Mouse (Mus musculus) left cerebral cortex, adult 9 months (tissue): ENCODE results near the gene Ube2c.
"Not testable (repeated sequence)": the region's sequence is repeated elsewhere in the genome, so short reads cannot be mapped to it uniquely, and the experiment has no call there.

Experiments used
- DNase-seq, 2 experiments: peaks; one replicate each; pipeline ENCODE4 v3.0.0; 2022; ENCODE audit warnings: low spot score in 2 of 2

Gene Ube2c

DNA sequence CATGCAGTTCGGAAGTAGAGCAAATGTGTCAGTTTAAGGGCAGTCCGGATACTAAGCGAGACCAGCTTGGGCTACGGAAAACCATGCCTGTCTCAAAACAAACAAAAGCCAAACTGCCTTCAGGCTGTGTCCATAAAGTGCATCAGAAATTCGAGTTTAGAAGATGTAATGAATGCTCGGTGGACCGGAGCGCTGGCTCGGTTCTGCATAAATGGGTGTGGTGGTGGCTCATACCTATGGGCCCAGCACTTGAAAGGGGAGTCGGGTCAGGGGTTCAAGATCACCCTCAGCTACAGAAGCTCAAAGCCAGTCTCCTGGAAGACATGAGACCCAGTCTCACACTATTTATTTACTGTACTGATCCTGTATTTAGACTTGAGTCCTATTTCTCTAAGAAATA is 18.1 kb downstream of the Ube2c start:
- DNase-seq = no peak

GRCm38 (mm10) chr2:164788411-164788810 is 18.7 kb downstream of the Ube2c start:
- no peak for DNase-seq

- DNase-seq = no peak
These were observed 20.8 kb downstream of the Ube2c start for GRCm38 (mm10) chr2:164790451-164790850.

DNA sequence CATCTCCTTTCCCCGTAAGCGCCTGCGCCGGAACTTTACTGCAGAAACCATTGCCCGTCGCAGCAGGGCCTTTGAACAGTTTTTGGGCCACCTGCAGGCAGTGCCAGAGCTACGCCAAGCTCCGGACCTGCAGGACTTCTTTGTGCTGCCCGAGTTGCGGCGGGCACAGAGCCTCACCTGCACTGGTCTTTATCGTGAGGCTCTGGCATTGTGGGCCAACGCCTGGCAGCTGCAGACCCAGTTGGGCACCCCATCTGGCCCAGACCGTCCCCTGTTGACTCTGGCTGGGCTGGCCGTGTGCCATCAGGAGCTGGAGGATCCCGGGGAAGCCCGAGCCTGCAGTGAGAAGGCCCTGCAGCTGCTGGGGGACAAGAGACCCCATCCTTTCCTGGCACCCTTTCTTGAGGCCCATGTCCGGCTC is 22.2 kb downstream of the Ube2c start:
- DNase-seq = no peak

DNA sequence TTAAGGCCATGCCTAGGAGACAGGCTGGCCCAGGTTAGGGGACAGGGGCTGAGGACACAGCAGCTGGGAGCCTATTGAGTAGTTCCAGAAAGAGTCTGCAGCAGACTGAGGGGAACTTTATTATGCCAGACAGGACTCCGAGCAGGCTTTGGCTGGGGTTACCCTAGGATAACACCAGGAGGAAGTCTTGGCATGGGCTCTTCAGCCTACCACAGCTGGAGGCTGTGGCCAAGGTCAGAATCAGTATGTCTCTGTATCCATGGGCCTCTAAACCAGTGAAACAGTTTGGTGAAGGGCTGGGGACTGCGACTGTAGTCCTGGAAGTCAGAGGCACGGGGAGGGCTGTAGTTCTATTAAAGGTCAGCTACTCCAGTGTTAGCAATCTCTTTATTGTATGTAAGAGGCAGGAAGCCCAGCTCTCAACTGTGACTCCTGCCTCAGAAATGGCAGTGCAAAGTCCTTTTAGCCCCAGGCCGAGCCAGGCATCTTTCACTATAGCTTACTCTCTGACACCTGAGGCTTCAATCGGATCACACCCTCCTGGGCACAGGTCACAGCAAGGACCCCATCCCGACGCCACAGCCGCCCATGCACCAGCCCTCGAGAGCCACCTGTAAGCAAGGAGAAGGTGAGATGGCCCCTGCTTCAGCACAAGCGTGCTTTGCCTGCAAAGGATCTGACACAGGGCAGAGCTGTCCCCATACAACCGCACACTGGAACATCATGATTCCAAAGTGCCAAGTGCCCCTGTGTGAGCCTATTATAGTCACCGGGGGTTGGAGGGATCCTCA is 22.9 kb downstream of the Ube2c start:
- DNase-seq = no peak

- peak in 1 of 2 experiments; percentile 70 for DNase-seq
These were observed 23.5 kb downstream of the Ube2c start for GRCm38 (mm10) chr2:164793236-164793635.

GRCm38 (mm10) chr2:164793772-164794171 is 24.1 kb downstream of the Ube2c start:
- DNase-seq = no peak

GRCm38 (mm10) chr2:164794293-164794692 is 24.6 kb downstream of the Ube2c start:
- DNase-seq = peak in 1 of 2 experiments; percentile 86

DNA sequence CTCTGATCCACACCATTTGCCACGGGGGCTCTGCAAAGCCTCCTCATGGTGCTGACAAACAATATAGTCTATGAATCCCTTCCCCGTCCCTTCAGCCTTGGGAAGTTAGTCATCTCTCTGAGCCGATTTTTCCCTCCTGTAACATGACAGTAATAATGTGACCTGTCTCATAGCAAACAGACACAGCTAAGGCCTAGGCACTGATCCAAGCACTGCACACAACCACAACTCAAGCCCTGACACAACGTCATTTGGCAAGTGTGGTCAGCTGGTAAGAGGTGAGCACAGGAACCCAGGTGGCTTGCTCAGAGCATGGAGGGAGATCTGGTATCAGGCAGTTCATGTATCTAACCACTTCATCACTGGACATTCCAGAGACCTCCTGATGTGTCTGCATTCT is 26.2 kb downstream of the Ube2c start:
- no peak for DNase-seq

DNA sequence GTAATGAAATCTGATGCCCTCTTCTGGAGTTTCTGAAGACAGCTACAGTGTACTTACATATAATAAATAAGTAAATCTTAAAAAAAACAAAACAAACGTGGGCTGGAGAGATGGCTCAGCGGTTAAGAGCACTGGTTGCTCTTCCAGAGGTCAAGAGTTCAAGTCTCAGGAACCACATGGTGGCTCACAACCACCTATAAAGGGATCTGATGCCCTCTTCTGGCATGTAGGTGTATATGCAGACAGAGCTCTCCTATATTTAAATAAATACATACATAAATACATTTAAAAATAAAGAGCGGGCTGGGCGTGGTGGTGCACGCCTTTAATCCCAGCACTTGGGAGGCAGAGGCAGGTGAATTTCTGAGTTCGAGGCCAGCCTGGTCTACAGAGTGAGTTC is 28.9 kb downstream of the Ube2c start:
- not testable (repeated sequence) for DNase-seq

GRCm38 (mm10) chr2:164800252-164801004 is 30.7 kb downstream of the Ube2c start:
- DNase-seq = no peak

- no peak for DNase-seq
These were observed 33.7 kb downstream of the Ube2c start for GRCm38 (mm10) chr2:164803201-164803920.

DNA sequence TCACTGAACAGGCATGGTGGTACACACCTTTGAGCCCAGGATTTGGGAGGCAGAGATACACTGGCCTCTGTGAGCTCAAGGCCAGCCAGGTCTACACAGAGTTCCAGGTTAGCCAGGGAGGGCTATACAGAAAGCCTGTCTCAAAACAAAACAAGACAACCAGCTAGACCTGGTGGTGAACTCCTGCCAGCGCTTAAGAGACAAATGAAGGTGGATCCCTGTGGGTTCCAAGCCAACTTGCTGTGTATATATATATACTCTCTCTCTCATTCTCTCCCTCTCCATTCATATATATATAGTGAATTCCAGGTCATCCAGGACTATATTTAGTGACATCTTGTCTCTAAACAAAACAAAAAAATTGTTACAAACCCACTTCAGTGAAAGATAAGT is 34.2 kb downstream of the Ube2c start:
- DNase-seq = no peak

DNA sequence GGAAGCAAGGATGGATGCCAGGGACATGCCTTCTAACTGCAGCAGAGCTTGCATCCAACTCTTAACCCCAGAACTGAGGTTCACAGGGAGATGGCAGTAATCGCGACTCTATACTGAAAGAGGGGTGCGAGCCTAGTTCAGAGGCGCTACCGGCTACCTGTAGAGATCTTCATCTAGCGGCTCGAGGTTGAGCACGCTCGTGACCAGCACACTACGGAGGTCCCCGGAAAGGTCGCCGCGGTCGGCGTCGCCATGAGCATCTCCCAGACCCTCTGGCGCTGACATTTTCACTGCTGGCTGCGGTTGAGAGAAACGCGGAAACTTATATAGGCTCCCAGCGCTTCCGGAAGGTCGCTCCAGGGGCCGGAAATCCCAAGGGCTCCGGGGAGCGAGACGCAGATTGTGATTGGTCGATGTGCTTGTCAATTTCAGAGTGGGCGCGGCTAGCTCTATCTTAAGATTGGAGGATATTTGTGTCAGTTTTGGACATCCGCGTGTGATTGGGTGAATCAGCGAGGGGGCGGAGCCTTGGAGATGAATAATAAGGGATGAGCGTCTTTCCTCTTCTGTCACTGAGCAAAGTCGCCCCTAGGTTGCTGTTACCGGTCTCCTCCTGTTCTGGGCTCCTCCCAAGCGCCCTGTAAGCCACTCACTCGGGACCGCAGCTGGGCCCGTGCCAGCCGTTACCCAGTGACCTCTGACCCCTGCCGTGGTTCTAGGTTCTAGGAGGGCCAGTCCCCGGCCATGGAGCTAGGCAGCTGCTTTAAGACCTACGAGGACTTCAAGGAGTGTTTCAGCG is 35.0 kb downstream of the Ube2c start, which contains the start of the genes Acot8 and Zswim3:
TSS of gene Acot8 (minus strand) at position 350 of the 799 bp plus-strand sequence.
TSS of gene Zswim3 (plus strand) at position 566 of the 799 bp plus-strand sequence.
- DNase-seq = peak; percentile 97 to 100

- DNase-seq = no peak
These were observed 35.6 kb downstream of the Ube2c start for GRCm38 (mm10) chr2:164805332-164805718.

- DNase-seq = no peak
These were observed 36.9 kb downstream of the Ube2c start for GRCm38 (mm10) chr2:164806614-164807013.

GRCm38 (mm10) chr2:164813557-164813956 is 43.9 kb downstream of the Ube2c start:
- no peak for DNase-seq

DNA sequence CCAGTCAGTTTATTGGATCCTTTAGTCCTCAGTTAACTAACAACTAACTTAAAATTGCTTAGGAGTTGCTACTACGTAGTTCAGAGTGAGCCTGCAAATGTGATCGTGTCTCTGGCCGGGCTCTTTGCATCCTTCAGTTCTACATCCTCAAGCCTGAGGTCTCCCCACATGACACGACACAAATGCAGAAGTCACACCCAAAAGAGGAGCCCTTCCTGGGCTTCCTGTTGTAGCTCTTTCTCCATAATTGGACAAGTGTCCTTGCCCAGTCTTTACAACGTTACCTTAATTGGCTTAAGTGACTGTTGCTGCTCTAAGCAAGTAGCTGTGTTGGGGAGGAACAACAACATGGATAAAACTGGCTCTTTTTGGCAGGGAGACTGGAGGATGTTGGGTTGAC is 45.6 kb downstream of the Ube2c start:
- DNase-seq = no peak

- DNase-seq = no peak
These were observed 46.1 kb downstream of the Ube2c start for GRCm38 (mm10) chr2:164815821-164816220.

DNA sequence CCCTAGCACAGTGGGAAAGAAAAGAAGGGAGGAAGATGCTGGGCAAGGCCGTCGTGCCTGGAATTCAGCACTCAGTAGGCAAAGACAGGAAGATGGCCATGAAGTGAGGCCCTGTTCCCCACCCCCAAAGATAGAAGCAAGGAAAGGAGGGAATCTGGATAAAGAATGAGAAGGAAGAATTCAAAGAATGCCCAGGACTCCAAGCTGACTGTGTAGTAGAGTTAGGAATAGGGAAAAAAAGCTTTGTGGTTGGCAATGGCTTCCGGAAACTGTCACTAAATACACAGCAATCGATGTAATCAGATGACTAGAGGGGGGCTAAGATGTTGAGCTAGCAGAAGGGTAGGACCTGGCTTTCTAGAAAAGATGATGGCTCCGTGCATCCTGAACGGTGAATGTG is 47.5 kb downstream of the Ube2c start:
- DNase-seq = no peak

- no peak for DNase-seq
These were observed 48.0 kb downstream of the Ube2c start for GRCm38 (mm10) chr2:164817703-164818102.
